21 mouse cellular contexts compared by ENCODE assay signal in genomic region chr5:150794181-150794580, GRCm38 (mm10).
DNase-seq lines count a peak whose midpoint lies in the region; ATAC-seq and TF ChIP-seq lines count a peak whose summit lies in the region.
"Had no signal": no experiment of that assay in that cellular context is flagged by ENCODE, and none has a peak within 500 bp of the region (broad histone marks: within the 10 kb centered on the region; RNA-seq: fewer than 3 reads in every experiment).

No protein-coding gene starts in this region.

- H3K9me3 ChIP-seq in lung, embryonic 15.5 days = no peaks in the 10 kb centered on the region
- no peaks in the 10 kb centered on the region for H3K9me3 ChIP-seq in lung, postnatal 0 days (ENCODE audit: low read length)
- H3K9me3 ChIP-seq: embryonic facial prominence, embryonic 13.5 days; embryonic facial prominence, embryonic 15.5 days; forebrain, embryonic 10.5 days; forebrain, embryonic 12.5 days had no signal

- TF ChIP-seq EP300 in lung, postnatal 0 days (IDR thresholded peaks at IDR 0.05) = no peak

- no peak overlapping the region for H3K4me2 ChIP-seq in lung, embryonic 15.5 days
- H3K4me2 ChIP-seq in lung, postnatal 0 days (replicated peaks; ENCODE audit: low read depth, low read length) = no peak overlapping the region
- H3K4me2 ChIP-seq: embryonic facial prominence, embryonic 13.5 days; embryonic facial prominence, embryonic 15.5 days; forebrain, embryonic 12.5 days had no signal

- H3K36me3 ChIP-seq in lung, embryonic 15.5 days = peaks cover 49% of the 10 kb centered on the region
- 0 out of 2 replicates have a peak, but pooled peaks cover 7% of the 10 kb centered on the region for H3K36me3 ChIP-seq in lung, postnatal 0 days (ENCODE audit: insufficient read depth, low read length)

- no peak for TF ChIP-seq CTCF in lung, postnatal 0 days (IDR thresholded peaks at IDR 0.05)

- H3K27ac ChIP-seq in lung, embryonic 15.5 days = peak overlapping the region; percentile 24; the same call in 1 of the 2 replicates
- no peak overlapping the region for H3K27ac ChIP-seq in lung, postnatal 0 days (ENCODE audit: low read length)
- H3K27ac ChIP-seq: embryonic facial prominence, embryonic 13.5 days; embryonic facial prominence, embryonic 15.5 days; forebrain, embryonic 10.5 days; forebrain, embryonic 12.5 days had no signal

- H3K4me1 ChIP-seq in lung, embryonic 15.5 days = peaks cover 14% of the 10 kb centered on the region
- H3K4me1 ChIP-seq in lung, postnatal 0 days (ENCODE audit: insufficient read depth, low read depth, low read length) = no peaks in the 10 kb centered on the region
- H3K4me1 ChIP-seq: embryonic facial prominence, embryonic 13.5 days; embryonic facial prominence, embryonic 15.5 days; forebrain, embryonic 10.5 days; forebrain, embryonic 12.5 days had no signal

- no peak for DNase-seq in lung, adult 18-20 months
- DNase-seq in lung, postnatal 0 days (ENCODE audit: low spot score) = peak; percentile 25
- DNase-seq in lung, postnatal 25 days (ENCODE audit: low spot score) = no peak
- DNase-seq: adrenal gland, adult 2 months; adrenal gland, postnatal 10 days; adrenal gland, postnatal 25 days; cerebellum, adult 11 months; cerebellum, adult 18-20 months; cerebellum, adult 8-10 months; cerebellum, adult 9-11 months; cerebellum, postnatal 14 days; cerebellum, postnatal 36 days; embryo, embryonic 11 days had no signal

- 44% methylated on average over 6 of the region's 6 CpGs for WGBS in lung, embryonic 15.5 days
- WGBS in lung, postnatal 0 days = 52% methylated on average over 6 of the region's 6 CpGs

- no peak overlapping the region for H3K9ac ChIP-seq in lung, embryonic 15.5 days
- no peak overlapping the region for H3K9ac ChIP-seq in lung, postnatal 0 days (replicated peaks; ENCODE audit: low read depth)
- H3K9ac ChIP-seq: embryonic facial prominence, embryonic 13.5 days; embryonic facial prominence, embryonic 15.5 days; forebrain, embryonic 12.5 days had no signal

- no peak overlapping the region for H3K4me3 ChIP-seq in lung, embryonic 15.5 days
- no peak overlapping the region for H3K4me3 ChIP-seq in lung, postnatal 0 days (ENCODE audit: low read depth, low read length)
- H3K4me3 ChIP-seq: embryonic facial prominence, embryonic 13.5 days; embryonic facial prominence, embryonic 15.5 days; erythroblast, embryonic 14.5 days; forebrain, embryonic 10.5 days; forebrain, embryonic 12.5 days had no signal

- H3K27me3 ChIP-seq in lung, embryonic 15.5 days = no peaks in the 10 kb centered on the region
- H3K27me3 ChIP-seq in lung, postnatal 0 days (replicated peaks; ENCODE audit: insufficient read depth, low read length) = no peaks in the 10 kb centered on the region
- H3K27me3 ChIP-seq: embryonic facial prominence, embryonic 13.5 days; embryonic facial prominence, embryonic 15.5 days; forebrain, embryonic 12.5 days had no signal

- no peak for ATAC-seq in lung, embryonic 15.5 days (ENCODE audit: borderline replicate concordance, extremely low read depth, low FRiP score, low TSS enrichment)
- 0 out of 2 replicates have a peak, but pooled peaks have one; percentile 30 for ATAC-seq in lung, postnatal 0 days
- ATAC-seq: forebrain, embryonic 14.5 days; forebrain, embryonic 16.5 days had no signal
